Mouse (Mus musculus) embryo, embryonic 10.5 days (tissue): ENCODE results near the gene Cebpb.

ENCODE experiments used
- DNase-seq: peaks from one replicate; pipeline ENCODE4 v3.0.0-alpha.2; 2015; ENCODE audit warnings: low spot score

Cebpb gene

DNA sequence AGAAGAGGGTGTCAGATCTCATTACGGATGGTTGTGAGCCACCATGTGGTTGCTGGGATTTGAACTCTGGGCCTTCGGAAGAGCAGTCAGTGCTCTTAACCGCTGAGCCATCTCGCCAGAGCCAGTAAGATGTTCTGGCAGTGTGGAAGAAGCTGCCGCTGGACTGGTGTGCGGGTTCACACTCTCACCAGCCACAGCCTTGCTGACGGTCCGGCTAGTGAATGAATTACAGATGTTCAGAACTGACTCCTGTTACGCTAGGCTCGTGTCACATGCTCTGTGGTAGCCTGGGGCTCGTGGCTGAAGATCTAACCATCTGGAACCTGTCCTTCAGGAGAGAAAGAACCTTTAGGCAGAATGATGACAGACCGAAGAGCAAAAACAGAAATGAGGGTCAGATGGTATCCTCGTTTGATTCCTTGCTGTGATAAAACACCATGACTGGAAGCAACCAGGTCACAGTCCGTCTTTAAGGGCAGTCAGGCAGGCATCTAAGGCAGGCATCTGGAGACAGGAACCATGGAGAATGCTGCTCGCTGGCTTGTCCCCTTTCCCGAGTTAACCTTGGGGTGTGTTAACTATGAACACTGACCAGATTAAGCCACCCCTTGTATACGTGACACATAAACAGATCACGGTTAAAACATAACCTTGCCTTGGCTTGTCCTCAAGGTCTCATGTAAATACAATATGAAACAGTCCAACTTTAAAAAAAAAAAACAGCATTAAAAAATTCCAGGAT lies 22.6 kb upstream of the Cebpb start:
- DNase-seq = no peak

DNA sequence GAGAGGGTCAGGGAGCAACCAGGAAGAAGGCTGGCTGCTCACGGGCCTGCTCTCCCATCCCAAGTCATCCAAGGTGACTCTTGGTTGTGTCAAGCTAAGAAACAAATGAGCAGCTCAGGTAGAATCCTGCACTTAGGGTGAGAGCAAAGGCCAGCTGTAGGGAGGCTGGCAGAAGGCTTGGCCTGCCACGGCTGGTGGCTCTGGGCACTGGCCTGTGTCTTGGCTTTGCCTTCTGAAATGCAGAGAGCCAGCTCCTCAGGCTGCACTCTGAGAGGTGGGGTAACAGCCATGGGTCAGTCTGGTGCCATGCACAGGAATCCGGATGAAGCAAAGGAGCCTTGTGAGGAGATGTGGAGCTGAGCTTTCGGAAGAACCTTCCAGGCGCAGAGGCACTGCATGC lies 20.3 kb upstream of the Cebpb start:
- DNase-seq = no peak

DNA sequence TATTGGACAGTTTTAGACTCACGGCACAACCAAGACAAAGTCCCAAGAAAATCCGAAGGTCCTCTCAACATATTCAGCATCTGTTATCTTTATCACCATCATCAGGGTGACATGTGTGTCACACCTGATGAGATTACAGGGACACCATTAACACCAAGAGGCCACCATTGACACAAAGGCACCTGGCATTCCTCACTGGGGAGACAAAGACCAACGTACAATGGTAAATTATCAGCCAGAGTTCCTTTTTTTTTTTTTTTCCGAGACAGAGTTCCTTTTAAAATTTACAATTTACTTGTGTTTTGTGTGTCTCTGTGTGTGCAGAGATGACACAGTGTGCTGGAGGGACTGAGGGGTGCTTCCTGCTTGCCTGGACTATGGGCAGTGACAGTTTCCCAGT lies 19.3 kb upstream of the Cebpb start:
- DNase-seq = no peak

DNA sequence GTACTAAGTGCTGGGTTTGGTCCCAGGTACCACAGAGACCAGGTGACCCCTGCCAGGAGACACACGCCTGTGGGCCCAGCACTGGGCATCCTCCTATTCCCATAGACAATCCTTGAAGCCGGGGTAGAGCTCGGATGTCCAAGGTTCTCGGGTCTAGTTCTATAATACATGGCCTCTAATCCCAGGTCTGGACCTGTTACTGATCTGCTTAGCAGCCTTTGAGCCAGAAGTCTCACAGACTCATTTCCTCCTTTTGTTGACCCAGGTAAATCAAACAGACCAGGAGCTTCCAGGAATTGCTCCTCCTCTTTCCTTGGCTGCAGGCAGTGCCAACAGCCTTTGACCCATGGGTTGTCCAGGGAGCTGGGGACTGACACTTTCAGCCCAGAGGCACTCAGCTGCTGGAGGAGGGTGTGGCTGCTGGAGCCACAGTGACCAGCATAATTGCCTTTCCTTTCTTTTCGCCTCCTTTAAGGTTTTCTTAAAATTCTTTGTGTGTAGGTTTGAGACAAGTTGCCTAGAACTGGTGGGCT lies 17.5 kb upstream of the Cebpb start:
- no peak for DNase-seq

DNA sequence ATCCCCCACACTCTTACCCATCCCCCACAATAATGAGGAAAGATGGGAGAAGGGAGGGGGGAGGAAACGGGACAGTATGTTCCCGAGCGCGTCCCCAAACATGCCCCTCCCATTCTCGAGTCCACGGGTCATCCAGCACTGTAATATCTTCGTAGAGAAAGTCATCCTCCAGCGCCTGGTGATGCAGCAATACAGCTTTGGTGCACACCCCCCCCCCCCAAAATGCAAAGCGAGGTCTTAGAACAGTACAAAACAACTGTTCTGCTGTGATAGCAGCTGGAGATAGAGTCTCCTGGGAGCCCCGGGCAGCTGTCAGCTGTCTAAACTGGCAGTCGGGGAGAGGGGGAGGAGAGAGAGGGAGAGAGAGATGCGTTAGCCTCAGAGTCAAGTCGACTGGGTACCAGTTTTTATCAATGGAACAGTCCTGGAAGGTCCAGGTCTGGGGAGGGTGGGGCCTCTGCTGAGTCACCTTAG lies 16.5 kb upstream of the Cebpb start:
- peak; percentile 47 for DNase-seq

DNA sequence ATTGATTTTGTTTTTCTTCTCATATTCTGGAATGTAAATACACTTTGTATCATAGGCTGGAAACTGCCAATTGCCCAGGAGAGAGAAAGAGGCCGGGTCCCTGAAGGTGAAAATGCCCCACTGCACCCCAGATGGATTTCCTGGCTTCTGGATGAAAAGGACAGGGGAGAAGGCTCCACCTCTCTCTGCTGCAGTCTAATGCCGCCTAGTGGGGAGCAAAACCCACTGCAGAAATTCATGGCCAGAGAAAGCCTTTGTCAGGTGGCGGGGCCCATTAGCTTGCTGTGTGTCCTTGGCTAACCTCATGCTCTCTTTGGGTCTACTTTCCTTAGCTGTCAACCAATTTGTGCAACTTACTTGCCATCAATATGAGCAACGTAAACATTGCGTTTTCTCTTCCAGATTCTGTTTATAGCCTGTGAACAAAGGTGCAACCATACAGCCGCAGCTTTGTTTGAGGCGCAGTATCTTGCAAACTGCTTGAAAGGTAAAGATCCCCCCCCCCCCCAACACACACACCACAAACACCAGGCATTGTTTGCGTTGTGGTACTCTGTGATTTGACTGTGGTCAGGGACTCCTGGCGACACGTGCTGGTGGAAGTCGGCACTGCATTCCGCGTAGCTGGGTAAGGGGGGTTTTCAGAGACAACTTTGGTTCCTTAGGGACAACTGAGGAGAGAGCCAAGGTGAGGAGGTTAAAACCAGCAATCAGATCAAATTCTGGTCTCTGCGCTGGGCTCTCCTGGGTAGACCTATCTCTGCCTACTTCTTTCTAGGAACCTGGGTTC lies 13.4 kb upstream of the Cebpb start:
- peak; percentile 75 for DNase-seq

DNA sequence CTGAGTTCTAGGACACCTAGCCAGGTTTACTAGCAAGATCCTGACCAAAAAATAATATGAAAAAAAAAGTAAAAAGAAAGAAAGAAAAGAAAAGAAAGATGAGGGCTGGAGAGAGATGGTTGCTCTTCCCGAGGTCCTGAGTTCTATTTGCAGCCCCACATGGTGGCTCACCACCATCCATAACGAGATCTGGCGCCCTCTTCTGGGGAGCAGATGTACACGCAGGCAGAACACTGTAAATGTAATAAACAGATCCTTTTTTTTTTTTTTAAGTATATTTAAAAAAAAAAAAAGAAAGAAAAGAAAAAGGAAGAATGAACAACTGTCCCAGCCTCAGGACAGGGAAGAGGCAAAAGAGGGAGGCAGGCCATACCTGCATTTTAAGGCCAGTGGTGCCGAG lies 10.1 kb upstream of the Cebpb start:
- DNase-seq = no peak

DNA sequence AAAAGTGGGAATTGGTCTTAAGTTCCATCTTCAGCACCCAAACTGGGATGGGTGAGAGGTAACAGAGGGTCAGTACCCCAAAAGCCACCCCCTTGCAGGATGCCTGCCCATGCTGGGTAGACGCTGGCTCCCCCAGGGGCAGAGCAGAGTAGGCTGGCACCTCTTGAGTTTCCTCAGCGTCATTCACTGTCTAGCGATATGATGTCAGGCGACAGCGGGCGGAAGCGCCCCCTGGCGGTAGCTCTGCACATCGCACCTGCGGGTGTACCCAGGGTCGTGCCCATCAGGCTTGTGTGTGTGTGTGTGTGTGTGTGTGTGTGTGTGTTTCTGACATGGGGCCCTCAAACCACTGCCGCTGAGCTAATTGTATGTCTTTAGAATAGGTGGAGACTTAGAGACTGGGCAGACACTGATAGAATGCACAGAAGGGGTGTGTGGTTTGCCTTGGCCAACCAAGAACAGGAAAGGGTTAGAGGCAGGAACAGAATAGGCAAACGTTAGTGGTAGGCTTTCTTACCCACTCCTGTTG lies 8.7 kb upstream of the Cebpb start:
- DNase-seq = peak; percentile 82

DNA sequence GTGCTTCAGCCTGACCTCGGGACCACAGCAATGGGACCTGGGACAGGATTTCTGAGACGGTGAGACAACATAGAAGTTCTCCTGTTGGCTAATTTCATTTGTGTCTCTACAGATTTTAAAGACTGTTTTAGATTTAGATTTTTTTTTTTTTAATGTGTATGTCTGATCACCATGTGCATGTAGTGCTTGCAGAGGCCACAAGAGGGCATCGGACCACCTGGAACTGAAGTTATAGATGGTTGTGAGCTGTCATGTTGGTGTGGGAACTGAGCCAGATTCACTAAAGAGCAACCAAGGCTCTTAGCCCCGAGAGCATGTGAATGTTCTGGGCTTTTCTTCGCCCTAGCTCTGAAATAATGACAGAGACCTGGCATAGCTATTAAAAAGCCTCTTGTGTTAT lies 8.1 kb upstream of the Cebpb start:
- DNase-seq = peak; percentile 69

DNA sequence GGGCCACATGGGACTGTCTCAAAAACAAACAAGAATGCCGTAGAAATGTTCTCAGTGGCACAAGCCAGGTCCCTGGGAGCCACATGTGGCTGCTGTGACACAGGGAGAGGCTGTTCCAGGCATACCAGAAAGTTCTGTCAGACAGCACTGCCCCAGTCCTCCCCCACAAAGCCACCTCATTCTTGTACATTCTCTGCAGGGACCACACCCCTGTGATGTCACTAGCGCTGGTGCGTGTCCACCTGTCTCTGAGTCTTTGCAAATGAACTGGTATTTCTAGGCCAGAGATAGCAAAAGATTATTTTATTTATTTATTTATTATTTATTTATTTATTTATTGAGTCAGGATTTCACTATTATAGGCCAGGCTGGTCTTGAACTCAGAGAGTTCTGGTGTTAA lies 5.0 kb upstream of the Cebpb start:
- no peak for DNase-seq

DNA sequence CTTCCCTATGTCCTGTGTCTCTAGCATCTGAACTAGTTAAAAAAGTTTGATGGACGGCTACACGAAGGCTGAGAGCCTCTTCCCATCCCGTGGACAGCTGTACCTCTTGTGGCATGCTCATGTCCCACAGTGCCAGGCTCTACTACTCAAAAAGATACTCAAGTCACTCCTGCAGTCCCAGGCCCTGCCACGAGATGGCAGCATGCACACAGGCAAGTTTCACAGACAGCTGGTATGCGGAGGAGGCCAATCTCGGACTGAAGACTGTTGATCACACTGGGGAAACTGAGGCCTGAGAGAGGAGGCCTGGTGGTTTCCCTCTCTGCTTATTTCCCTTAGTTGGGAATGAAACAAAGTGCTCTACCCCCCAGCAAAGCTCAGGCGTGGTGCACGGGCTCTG lies 3.6 kb upstream of the Cebpb start:
- DNase-seq = peak; percentile 97

DNA sequence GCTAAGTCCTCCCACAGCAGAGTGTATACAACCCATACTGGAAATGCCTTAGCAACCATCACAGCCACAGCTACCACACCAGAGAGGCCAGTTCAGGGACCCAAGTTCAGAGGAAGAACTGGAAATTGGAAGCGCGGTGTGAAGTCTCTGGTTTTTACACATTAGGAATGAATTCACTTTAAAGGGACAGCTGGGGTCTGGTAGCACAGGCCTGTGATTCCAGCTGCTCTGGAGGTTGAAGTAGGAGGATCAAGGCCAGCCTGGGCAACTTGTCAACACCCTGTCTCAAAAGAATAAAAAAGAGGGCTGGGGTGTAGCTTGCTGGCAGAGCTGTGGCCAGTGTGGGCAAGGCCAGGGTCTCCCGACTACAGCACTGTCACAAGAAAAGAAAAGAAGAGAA lies 2.9 kb upstream of the Cebpb start:
- DNase-seq = no peak

DNA sequence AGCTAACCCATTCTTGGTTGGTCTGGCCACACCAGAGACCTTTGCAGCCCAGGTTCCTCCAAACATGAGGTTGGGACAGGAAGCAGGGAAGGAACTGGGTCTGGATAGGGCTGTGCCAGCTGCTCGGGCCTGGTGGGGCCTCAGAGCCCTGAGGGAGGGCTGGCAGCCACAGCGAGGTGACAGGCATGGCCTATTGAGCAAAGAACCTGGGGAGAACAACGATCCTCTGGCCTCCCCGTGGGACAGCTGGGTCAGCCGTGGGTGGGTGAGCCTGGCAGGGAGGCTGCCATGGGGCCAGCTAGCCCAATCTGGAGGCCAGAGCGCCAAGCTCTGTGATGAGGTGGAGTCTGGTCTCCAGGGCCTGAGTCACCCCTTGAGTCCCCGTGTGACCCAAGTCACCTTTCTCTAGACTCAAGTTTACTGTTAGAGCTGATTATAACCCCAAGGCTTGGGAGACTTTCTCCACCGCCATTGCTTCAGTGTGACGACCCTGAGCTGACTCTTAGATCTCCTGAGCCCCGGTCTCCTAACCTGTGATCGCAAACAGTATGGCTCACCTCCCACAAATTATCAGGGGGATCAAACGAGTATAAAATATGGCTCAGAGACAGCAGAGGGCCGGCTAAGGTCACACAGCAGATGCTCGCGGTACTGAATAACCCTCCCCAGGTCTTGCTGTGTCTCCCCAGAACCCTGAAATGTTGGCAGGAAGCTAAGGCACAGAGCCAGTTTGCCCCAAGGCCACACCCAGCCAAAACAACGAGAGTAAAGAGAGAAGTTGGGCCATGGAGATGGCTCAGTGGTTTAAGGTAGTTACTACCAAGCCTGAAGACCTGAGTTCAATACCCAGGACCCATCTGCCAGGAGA lies 2.1 kb upstream of the Cebpb start:
- no peak for DNase-seq

DNA sequence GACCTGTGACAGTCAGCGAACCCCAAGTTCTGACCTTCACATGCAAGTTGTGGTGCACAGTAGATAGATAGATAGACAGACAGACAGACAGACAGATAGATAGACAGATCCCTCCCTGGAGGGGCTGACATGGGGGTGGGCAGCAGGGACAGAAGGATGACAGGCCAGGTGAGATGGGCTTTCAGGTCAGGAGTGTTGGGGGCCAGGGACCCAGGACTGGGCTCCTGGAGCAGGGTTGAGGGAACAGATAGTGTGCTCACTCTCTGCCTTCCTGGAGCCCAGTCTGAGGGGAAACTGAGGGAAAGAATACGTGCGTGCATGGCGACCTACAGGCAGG lies 1.5 kb upstream of the Cebpb start:
- no peak for DNase-seq

DNA sequence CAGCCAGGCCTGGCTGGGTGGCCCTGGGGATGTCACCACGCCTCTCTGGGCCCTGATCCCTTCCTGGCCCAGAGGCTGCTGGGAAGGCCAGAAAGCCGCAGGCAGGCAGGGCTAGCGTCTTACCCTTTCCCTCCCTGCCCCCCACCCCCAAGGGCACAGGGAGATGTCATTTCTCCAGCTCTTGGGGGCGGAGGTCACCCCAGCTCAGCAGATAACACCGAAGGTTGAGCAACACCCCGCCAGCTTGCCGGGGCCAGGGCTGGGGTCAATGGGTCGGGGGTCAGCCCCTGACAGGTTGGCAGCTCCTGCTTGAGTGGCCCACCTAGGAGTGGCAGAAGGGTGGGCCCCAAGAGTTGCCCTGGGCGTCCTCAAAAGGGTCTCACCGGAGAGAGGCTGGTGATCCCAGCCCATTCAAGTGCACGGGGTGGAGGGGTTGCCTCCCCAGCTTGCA lies 1.0 kb upstream of the Cebpb start:
- DNase-seq = no peak

DNA sequence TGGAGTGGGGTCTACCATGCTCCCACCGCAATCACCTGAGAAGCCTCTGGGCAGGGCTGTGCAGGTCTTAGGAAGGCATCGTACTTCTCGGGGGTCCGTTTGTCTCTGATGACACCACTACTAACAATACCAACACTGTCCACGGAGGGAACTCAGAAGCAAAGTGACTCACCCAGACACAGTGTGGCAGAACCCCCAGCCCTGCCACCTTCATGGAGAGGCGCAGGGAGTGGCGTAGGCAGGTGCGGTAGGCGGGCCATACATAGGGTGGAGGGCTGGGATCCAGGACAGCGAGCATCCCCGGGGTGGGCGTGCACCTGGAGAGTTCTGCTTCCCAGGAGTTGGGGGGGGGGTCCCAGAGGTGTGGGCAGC lies 603 bp upstream of the Cebpb start:
- DNase-seq = peak; percentile 40

DNA sequence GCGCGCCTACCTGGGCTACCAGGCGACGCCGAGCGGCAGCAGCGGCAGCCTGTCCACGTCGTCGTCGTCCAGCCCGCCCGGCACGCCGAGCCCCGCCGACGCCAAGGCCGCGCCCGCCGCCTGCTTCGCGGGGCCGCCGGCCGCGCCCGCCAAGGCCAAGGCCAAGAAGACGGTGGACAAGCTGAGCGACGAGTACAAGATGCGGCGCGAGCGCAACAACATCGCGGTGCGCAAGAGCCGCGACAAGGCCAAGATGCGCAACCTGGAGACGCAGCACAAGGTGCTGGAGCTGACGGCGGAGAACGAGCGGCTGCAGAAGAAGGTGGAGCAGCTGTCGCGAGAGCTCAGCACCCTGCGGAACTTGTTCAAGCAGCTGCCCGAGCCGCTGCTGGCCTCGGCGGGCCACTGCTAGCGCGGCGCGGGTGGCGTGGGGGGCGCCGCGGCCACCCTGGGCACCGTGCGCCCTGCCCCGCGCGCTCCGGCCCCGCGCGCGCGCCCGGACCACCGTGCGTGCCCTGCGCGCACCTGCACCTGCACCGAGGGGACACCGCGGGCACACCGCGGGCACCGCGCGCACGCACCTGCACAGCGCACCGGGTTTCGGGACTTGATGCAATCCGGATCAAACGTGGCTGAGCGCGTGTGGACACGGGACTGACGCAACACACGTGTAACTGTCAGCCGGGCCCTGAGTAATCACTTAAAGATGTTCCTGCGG lies 945 bp downstream of the Cebpb start, which contains the start of gene Tmem189:
Tmem189 (minus strand) TSS at position 322 of the 718 bp plus-strand sequence.
- DNase-seq = peak; percentile 70

DNA sequence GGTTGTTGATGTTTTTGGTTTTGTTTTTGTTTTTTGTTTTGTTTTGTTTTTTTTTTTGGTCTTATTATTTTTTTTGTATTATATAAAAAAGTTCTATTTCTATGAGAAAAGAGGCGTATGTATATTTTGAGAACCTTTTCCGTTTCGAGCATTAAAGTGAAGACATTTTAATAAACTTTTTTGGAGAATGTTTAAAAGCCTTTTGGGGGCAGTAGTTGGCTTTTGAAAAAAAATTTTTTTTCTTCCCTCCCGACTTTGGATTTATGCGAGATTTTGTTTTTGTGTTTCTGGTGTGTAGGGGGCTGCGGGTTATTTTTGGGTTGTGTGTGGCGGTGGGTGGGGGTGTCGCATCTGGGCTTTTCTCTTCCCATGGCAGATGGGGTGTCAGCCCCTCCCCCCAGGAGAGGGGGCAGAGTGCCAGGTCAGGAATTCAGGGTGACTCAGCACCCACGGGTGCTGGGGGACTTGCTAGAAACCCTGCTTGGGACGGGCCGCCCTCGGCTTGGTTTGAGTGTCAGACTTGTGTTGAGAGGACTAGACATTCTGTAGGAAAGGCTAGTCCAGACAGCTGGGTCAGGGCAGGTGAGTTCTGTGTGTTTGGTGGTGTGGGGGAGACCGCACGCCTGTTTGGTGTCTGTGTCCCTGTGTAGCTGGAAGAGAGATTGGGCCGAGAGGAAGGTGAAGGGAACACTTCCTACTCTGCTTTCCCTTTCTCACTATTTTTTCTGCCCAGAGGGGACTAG lies 1.7 kb downstream of the Cebpb start:
- DNase-seq = no peak

DNA sequence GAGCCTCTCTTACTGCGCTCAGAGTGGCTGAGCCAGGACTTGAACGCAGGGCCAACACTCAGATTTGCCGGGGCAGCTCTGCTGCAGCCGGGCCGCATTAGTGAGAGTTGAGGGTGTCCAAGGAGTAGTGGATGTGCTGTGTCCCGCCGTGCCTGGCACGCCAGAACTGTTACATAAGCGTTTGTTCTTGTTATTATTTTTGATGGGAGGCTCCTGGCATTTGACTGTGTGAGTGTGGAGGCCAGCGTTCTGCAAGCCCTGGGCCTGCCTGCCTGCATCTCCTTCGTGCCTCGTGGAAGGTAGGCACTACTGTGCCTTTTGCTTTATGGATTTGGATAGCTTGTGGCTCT lies 2.2 kb downstream of the Cebpb start:
- DNase-seq = no peak

DNA sequence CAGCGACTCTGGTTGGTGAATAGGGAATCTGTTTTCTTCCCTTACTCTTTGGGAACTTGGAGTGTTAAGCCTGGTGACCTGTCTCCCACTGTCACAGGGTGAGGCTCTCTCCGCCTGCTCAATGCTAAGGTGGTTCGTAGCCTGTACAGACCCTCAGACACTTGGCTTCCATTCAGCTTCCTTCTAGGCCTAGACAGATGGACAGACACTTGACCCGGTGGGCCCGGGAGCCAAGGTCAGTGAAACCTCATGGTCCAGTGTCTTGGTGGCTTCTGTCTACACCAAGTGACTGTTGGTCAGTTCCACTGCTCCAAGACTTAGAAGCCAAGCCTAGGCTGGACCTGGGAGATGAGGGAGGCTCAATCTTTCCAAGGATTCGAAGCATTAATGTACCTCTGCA lies 2.7 kb downstream of the Cebpb start:
- no peak for DNase-seq
